Mouse (Mus musculus) v-Abl transformed pro-B cells (cell line): ENCODE results near the gene G6pd2.

Experiments used
- in situ Hi-C, 2 experiments: fragments of 400-800 bp; cut with MboI; formaldehyde crosslinking; loops; one replicate each; pipeline ENCODE4 v1.15.1; 2025; ENCODE audit not compliant: unreplicated experiment in 2 of 2

Gene G6pd2

DNA sequence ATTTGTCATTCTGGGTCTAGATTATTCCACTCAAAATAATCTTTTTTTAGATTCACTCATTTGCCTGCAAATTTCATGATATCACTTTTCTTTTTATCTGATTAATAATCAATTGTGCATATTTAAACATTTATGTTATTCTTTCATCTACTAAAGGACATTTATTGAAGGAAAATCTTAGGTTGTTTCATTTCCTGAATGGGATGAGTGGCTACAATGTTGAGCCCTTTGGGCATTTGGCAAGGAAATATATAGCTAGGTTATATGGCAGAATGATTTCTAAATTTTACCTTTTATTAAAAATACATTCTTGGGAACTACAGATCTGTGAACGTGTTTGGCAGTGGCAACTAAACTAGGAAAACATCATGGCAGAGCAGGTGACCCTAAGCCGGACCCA lies at the start of gene G6pd2:
Gene G6pd2 (plus strand): TSS at position 301 of the 400 bp plus-strand sequence.
- in situ Hi-C loops = no loop called here

DNA sequence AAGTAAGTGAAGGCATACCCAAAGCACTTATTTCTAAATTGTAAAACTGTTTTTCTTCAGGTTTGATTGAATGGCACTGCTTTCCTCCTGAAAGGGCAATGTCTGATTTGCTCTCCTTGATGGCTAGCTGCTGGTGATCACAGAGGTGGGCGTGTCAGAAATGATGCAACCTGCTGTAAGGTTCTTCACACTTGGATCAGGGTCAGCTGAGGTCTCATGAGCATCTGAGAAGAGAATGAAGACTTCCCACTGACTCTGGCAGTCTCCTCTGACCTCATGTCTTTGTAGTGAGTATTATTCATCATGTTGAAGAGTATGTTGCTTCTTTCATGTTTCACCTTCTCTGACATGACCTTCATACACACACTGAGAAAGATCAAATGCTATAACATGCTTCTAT lies 44.4 kb upstream of the G6pd2 start:
- in situ Hi-C loops = no loop called here

- in situ Hi-C loops = no loop called here
Measured at GRCm38 (mm10) chr5:61832935-61833551, 24.4 kb downstream of the G6pd2 start.

DNA sequence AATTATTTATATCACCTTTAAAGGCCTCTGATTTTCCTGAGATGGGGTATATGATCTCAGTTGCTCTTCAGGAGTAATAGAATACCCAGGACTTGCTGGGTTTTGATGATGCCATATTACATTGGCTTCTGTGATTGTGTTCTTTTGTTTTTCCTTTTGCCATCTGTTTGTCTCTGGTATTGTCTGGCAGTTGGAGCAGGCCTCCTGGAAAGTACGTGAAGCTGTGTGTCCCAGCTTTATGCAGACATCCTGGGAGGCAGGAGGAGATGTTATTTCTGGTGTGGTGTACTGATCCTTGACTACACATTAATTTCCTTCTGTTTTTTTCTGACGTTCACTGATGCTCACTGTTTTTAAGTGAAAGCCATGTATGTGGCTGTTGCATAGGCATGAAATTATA lies 35.3 kb downstream of the G6pd2 start:
- in situ Hi-C loops = no loop called here
